In genomic region chr11:36351341-36351740, GRCm38 (mm10) we compare ENCODE assay signal across 19 mouse cellular contexts.
DNase-seq lines count a peak whose midpoint lies in the region; TF ChIP-seq lines count a peak whose summit lies in the region.
"Had no signal": no experiment of that assay in that cellular context is flagged by ENCODE, and none has a peak within 500 bp of the region (broad histone marks: within the 10 kb centered on the region; RNA-seq: fewer than 3 reads in every experiment).

No protein-coding gene starts in this region.

- peak overlapping the region; percentile 76 for H3K27ac ChIP-seq in layer of hippocampus, adult 2 months
- H3K27ac ChIP-seq: embryonic facial prominence, embryonic 13.5 days; embryonic facial prominence, embryonic 15.5 days; forebrain, embryonic 10.5 days; forebrain, embryonic 12.5 days had no signal

- TF ChIP-seq CTCF in layer of hippocampus, adult 2 months (conservative IDR thresholded peaks at IDR 0.05) = no peak

- no peak overlapping the region for H3K4me3 ChIP-seq in layer of hippocampus, adult 2 months
- H3K4me3 ChIP-seq: embryonic facial prominence, embryonic 13.5 days; embryonic facial prominence, embryonic 15.5 days; erythroblast, embryonic 14.5 days; forebrain, embryonic 10.5 days; forebrain, embryonic 12.5 days had no signal

- DNase-seq in adrenal gland, adult 2 months = peak; percentile 21
- no peak for DNase-seq in adrenal gland, adult 18-20 months (ENCODE audit: low spot score in 2 of 2)
- no peak for DNase-seq in layer of hippocampus, adult 2 months (ENCODE audit: low spot score in 2 of 2)
- DNase-seq in layer of hippocampus, adult 18-20 months (ENCODE audit: low spot score in 2 of 2) = no peak
- DNase-seq in right cerebral cortex, postnatal 25 days = peak; percentile 3
- DNase-seq in right cerebral cortex, postnatal 36 days (ENCODE audit: low spot score in 2 of 2) = no peak
- DNase-seq: adrenal gland, postnatal 25 days; cerebellum, adult 11 months; cerebellum, adult 18-20 months; cerebellum, adult 8-10 months; cerebellum, adult 9-11 months; cerebellum, postnatal 14 days; cerebellum, postnatal 36 days; embryo, embryonic 11 days had no signal

Comparison
In these comparisons a context has a peak if more than half of its experiments do, and no peak if none do; other contexts are left out.
1. DNase-seq: peak in adrenal gland, adult 2 months (single experiment) and right cerebral cortex, postnatal 25 days (single experiment); none in adrenal gland, adult 18-20 months (0 of 2), layer of hippocampus, adult 2 months (0 of 2), layer of hippocampus, adult 18-20 months (0 of 2) and right cerebral cortex, postnatal 36 days (0 of 2).